Mouse (Mus musculus): ENCODE results near the gene Defb6. TPM values are rescaled to one million over a fixed set of nuclear protein-coding genes. Genes with fewer than 3 reads are reported as not detected.

Defb6 gene
- not detected in 2 replicates for polyA plus RNA-seq (2014; fragmentation: Nextera tagmentation; extraction: Ambion mirVana)

DNA sequence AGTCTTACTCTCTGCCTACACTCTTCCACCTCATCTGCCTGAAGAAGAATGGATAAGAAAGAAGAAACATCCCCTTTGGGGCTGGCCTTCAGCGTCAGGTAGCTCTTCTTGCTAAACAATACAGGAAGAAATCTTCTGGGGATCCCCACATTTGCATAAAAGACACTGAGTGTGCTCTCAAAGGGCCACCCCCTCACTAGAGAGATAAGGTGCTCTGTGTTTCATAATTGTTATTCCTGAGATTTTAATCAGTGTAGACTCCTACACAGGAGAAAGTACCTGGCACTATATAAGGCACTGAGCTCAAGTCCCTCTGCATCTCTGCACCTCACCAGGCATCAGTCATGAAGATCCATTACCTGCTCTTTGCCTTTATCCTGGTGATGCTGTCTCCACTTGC is at the start of gene Defb6:
Gene Defb6, plus strand, starts transcription at position 318 of the 400 bp plus-strand sequence.
- Histone ChIP-seq H3K9me3 (ENCODE audit: control insufficient read depth, low read length) (no peaks in the 10 kb centered on the region), H3K27ac (replicated peaks; ENCODE audit: low read depth, low read length) (no peak within 1 kb of the TSS), H3K27me3 (ENCODE audit: control insufficient read depth, insufficient read depth, low read length) (no peaks in the 10 kb centered on the region), H3K36me3 (ENCODE audit: control insufficient read depth, insufficient read depth, low read length) (no peaks in the 10 kb centered on the region), H3K4me1 (ENCODE audit: control insufficient read depth, insufficient read depth, low read length) (no peaks in the 10 kb centered on the region), H3K9ac (ENCODE audit: low read length) (no peak within 1 kb of the TSS), H3K4me3 (ENCODE audit: low read depth, low read length) (no peak within 1 kb of the TSS), H3K4me2 (ENCODE audit: low read depth, severe bottlenecking) (no peak within 1 kb of the TSS)
- DNase-seq (ENCODE audit: low spot score) (no peak), ATAC-seq (ENCODE audit: insufficient number of reproducible peaks, low FRiP score, low TSS enrichment, low read depth) (no peak)
- 67% methylated on average over 1 of the region's 1 CpGs for WGBS

DNA sequence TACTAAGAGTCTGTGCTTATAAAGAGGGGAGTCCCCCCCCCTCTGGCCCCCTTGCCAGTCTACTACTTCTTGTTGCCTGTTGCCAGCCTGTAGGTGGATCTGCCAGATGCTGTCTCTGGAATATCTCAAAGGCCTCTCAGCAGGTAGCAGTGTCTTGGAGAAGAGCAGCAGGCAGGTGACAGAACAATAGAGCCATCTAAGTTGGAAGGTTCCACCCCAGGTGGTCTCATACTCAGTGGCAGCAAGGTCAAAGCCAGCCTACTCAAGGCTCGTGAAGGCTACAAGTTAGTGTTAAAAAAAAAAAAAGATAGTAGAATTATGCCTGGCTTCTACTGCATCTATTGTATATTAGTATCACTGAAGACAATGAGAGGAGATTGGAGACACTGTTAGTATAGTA is 12.8 kb downstream of the Defb6 start:
- Histone ChIP-seq H3K4me2 (ENCODE audit: low read depth, severe bottlenecking) (no peak overlapping the region), H3K27me3 (ENCODE audit: control insufficient read depth, insufficient read depth, low read length) (no peaks in the 10 kb centered on the region), H3K36me3 (ENCODE audit: control insufficient read depth, insufficient read depth, low read length) (no peaks in the 10 kb centered on the region), H3K9me3 (ENCODE audit: control insufficient read depth, low read length) (no peaks in the 10 kb centered on the region; the same call in 1 of the 2 replicates), H3K27ac (replicated peaks; ENCODE audit: low read depth, low read length) (no peak overlapping the region), H3K4me3 (ENCODE audit: low read depth, low read length) (no peak overlapping the region), H3K9ac (ENCODE audit: low read length) (no peak overlapping the region), H3K4me1 (ENCODE audit: control insufficient read depth, insufficient read depth, low read length) (no peaks in the 10 kb centered on the region)
- ATAC-seq (ENCODE audit: insufficient number of reproducible peaks, low FRiP score, low TSS enrichment, low read depth) (no peak), DNase-seq (ENCODE audit: low spot score) (no peak)
- 89% methylated on average over 1 of the region's 1 CpGs for WGBS

DNA sequence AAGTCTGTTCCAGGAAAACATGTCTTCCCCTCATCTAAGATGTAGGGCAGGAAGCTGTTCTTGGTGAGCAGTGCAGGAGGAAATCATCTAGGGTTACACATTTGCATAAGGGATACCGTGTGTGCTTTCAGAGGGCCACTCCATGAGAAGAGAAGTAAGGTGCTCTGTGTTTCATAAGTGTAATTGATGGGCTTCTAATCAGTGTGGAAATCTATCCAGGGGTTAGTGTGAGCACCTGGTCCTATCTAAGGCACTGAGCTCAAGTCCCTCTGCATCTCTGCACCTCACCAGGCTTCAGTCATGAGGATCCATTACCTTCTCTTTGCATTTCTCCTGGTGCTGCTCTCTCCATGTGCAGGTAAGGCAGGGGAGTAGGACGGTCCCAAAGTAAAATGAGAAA is 14.3 kb downstream of the Defb6 start, which contains the start of gene Defb46:
Gene Defb46, plus strand, starts transcription at position 301 of the 400 bp plus-strand sequence.
- Histone ChIP-seq H3K9ac (ENCODE audit: low read length) (no peak within 1 kb of the TSS), H3K27me3 (ENCODE audit: control insufficient read depth, insufficient read depth, low read length) (no peaks in the 10 kb centered on the region), H3K4me2 (ENCODE audit: low read depth, severe bottlenecking) (no peak within 1 kb of the TSS), H3K4me1 (ENCODE audit: control insufficient read depth, insufficient read depth, low read length) (no peaks in the 10 kb centered on the region), H3K9me3 (ENCODE audit: control insufficient read depth, low read length) (no peaks in the 10 kb centered on the region; the same call in 1 of the 2 replicates), H3K27ac (replicated peaks; ENCODE audit: low read depth, low read length) (no peak within 1 kb of the TSS), H3K36me3 (ENCODE audit: control insufficient read depth, insufficient read depth, low read length) (no peaks in the 10 kb centered on the region), H3K4me3 (ENCODE audit: low read depth, low read length) (no peak within 1 kb of the TSS)
- 76% methylated on average over 2 of the region's 2 CpGs for WGBS
- DNase-seq (ENCODE audit: low spot score) (no peak), ATAC-seq (ENCODE audit: insufficient number of reproducible peaks, low FRiP score, low TSS enrichment, low read depth) (no peak)

DNA sequence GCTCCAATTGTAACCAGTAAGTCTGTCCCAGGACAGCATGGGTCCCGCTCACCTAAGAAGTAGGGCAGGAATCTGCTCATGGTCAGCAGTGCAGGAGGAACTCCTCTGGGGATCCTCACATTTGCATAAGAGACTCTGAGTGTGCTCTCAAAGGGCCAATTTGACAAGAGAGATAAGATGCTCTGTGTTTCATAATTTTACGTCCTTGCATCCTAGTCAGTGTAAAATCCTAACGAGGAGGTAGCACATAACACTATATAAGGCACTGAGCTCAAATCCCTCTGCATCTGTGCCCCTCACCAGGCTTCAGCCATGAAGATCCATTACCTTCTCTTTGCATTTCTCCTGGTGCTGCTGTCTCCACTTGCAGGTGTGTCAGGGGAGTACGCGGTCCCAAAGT is 22.0 kb downstream of the Defb6 start, which contains the start of gene Defb5:
Gene Defb5, plus strand, starts transcription at position 301 of the 400 bp plus-strand sequence.
- Histone ChIP-seq H3K4me2 (ENCODE audit: low read depth, severe bottlenecking) (no peak within 1 kb of the TSS), H3K27ac (replicated peaks; ENCODE audit: low read depth, low read length) (no peak within 1 kb of the TSS), H3K4me3 (ENCODE audit: low read depth, low read length) (no peak within 1 kb of the TSS), H3K9me3 (ENCODE audit: control insufficient read depth, low read length) (no peaks in the 10 kb centered on the region; the same call in 1 of the 2 replicates), H3K27me3 (ENCODE audit: control insufficient read depth, insufficient read depth, low read length) (no peaks in the 10 kb centered on the region), H3K36me3 (ENCODE audit: control insufficient read depth, insufficient read depth, low read length) (no peaks in the 10 kb centered on the region), H3K9ac (ENCODE audit: low read length) (no peak within 1 kb of the TSS), H3K4me1 (ENCODE audit: control insufficient read depth, insufficient read depth, low read length) (no peaks in the 10 kb centered on the region)
- ATAC-seq (ENCODE audit: insufficient number of reproducible peaks, low FRiP score, low TSS enrichment, low read depth), result no peak
- no peak for DNase-seq (ENCODE audit: low spot score)
- WGBS, result 90% methylated on average over 5 of the region's 5 CpGs

DNA sequence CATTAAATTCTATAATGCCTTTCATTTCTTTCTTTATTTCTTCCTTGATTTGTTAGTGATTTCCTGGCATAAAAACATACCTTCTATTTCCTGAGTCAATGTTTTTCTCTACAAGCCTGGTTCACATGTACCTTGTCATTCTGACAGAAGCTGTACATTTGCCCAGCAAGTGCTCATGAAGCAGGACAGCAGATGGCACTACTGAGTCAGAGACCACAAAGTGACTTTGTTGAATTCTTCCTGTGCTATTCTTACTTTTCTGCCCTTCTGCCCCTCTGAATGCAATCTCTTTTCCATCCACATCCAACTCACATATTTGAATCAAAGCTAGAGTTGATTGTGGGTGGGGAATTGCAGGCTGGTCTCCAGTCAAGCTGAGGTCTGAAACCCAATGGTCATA is 32.9 kb downstream of the Defb6 start:
- Histone ChIP-seq H3K4me1 (ENCODE audit: control insufficient read depth, insufficient read depth, low read length) (no peaks in the 10 kb centered on the region), H3K4me2 (ENCODE audit: low read depth, severe bottlenecking) (no peak overlapping the region), H3K27me3 (ENCODE audit: control insufficient read depth, insufficient read depth, low read length) (no peaks in the 10 kb centered on the region), H3K9ac (ENCODE audit: low read length) (no peak overlapping the region), H3K36me3 (ENCODE audit: control insufficient read depth, insufficient read depth, low read length) (no peaks in the 10 kb centered on the region), H3K27ac (replicated peaks; ENCODE audit: low read depth, low read length) (no peak overlapping the region), H3K9me3 (ENCODE audit: control insufficient read depth, low read length) (no peaks in the 10 kb centered on the region), H3K4me3 (ENCODE audit: low read depth, low read length) (no peak overlapping the region)
- ATAC-seq (ENCODE audit: insufficient number of reproducible peaks, low FRiP score, low TSS enrichment, low read depth) (no peak), DNase-seq (ENCODE audit: low spot score) (no peak)

DNA sequence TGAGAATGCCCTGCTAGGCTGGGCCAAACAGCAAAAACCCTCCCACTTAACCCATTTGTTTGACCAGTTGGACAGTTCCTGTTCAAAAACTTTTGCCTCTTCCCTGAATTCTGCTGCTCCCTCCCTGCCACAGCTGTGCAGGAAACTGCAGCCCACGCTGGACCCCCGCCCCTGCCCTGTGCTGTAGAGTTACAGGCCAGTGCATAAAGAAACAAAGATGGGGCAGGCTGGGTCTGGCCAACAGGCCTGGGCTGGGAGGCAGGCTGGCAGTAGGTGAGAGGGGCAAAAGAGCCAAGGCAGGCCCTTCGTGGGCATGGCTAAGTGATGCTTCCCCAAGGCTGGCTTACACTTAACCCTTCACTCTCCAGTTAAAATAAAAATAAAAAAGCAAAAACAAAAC is 34.4 kb downstream of the Defb6 start:
- ATAC-seq (ENCODE audit: insufficient number of reproducible peaks, low FRiP score, low TSS enrichment, low read depth) (no peak), DNase-seq (ENCODE audit: low spot score) (no peak)
- Histone ChIP-seq H3K36me3 (ENCODE audit: control insufficient read depth, insufficient read depth, low read length) (no peaks in the 10 kb centered on the region), H3K9me3 (ENCODE audit: control insufficient read depth, low read length) (no peaks in the 10 kb centered on the region), H3K4me3 (ENCODE audit: low read depth, low read length) (no peak overlapping the region), H3K9ac (ENCODE audit: low read length) (no peak overlapping the region), H3K27me3 (ENCODE audit: control insufficient read depth, insufficient read depth, low read length) (no peaks in the 10 kb centered on the region), H3K4me2 (ENCODE audit: low read depth, severe bottlenecking) (no peak overlapping the region), H3K27ac (replicated peaks; ENCODE audit: low read depth, low read length) (no peak overlapping the region), H3K4me1 (ENCODE audit: control insufficient read depth, insufficient read depth, low read length) (no peaks in the 10 kb centered on the region)
- WGBS, result 59% methylated on average over 3 of the region's 3 CpGs

Other genes with a start within 250 kb of the Defb6 start
- not detected in 2 replicates for gene Defb40, start 247.2 kb upstream of the Defb6 start, polyA plus RNA-seq (2014; fragmentation: Nextera tagmentation; extraction: Ambion mirVana)
- gene Defb37, start 234.4 kb upstream of the Defb6 start, polyA plus RNA-seq (2014; fragmentation: Nextera tagmentation; extraction: Ambion mirVana), result not detected in 2 replicates
- not detected in 2 replicates for gene Defb38, start 198.9 kb upstream of the Defb6 start, polyA plus RNA-seq (2014; fragmentation: Nextera tagmentation; extraction: Ambion mirVana)
- not detected in 2 replicates for gene Defb39, start 160.7 kb upstream of the Defb6 start, polyA plus RNA-seq (2014; fragmentation: Nextera tagmentation; extraction: Ambion mirVana)
- not detected in 2 replicates for gene Defb12, start 110.6 kb upstream of the Defb6 start, polyA plus RNA-seq (2014; fragmentation: Nextera tagmentation; extraction: Ambion mirVana)
- gene Defb34, start 101.7 kb upstream of the Defb6 start, polyA plus RNA-seq (2014; fragmentation: Nextera tagmentation; extraction: Ambion mirVana), result not detected in 2 replicates
- not detected in 2 replicates for gene Gm45826, start 84.7 kb upstream of the Defb6 start, polyA plus RNA-seq (2014; fragmentation: Nextera tagmentation; extraction: Ambion mirVana)
- gene Defb14, start 31.1 kb upstream of the Defb6 start, polyA plus RNA-seq (2014; fragmentation: Nextera tagmentation; extraction: Ambion mirVana), result not detected in 2 replicates
- gene Defb4, start 26.8 kb upstream of the Defb6 start, polyA plus RNA-seq (2014; fragmentation: Nextera tagmentation; extraction: Ambion mirVana), result not detected in 2 replicates
- not detected in 2 replicates for gene Defb46, start 14.4 kb downstream of the Defb6 start, polyA plus RNA-seq (2014; fragmentation: Nextera tagmentation; extraction: Ambion mirVana)
- gene Defb5, start 22.1 kb downstream of the Defb6 start, polyA plus RNA-seq (2014; fragmentation: Nextera tagmentation; extraction: Ambion mirVana), result not detected in 2 replicates
- gene Defb3, start 67.9 kb downstream of the Defb6 start, polyA plus RNA-seq (2014; fragmentation: Nextera tagmentation; extraction: Ambion mirVana), result not detected in 2 replicates
- not detected in 2 replicates for gene Defb8, start 222.1 kb downstream of the Defb6 start, polyA plus RNA-seq (2014; fragmentation: Nextera tagmentation; extraction: Ambion mirVana)